Mouse (Mus musculus): ENCODE results near the gene Spem1.

DNA sequence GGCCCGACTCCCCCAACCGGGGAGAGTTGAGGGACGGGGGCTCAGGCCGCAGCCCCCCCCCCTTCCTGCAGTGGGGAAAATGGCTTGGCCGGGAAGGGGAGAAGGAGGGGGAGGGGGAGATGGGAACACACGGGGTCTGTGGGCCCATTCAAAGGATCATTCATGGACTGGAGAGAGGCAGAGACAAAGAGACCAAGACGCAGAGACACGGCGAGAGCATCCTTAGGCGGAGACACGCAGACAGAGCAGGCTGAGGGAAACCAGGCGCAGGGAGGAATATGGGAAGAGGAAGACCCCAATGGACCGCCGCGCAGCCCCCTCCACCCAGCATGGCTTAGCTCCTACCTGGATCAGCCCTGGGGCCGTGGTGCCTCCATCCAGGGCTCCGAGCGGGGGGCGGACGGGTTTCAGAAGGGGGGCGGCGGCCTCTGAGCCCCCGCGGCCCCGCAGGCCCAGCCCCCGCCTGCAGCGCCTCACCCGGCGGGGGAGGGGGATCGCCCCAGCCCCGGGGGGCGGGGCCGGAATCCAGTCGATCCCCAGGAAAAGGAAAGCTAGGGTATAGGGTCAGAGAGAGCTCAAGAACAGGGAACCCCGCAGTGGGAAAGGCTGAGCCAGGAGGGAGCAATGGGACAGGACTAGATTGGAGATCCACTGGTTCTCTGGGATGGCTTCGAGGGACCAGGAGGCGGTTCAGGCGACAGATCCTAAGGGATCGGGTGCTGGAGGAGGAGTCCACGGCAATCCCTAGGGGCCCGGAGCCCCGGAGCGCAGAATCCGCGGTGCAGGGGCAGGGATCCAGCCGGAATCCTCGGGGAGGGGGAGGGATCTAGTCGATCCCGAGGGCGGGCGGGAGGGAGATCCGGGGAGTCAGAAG lies 15.0 kb upstream of the Spem1 start:
- no peak for TF ChIP-seq TAL1 (IDR thresholded peaks at IDR 0.05; ENCODE audit: low read length)
- TF ChIP-seq GATA1 (IDR thresholded peaks at IDR 0.05; ENCODE audit: low read length): no peak

Data from erythroblast, embryonic 14.5 days (primary cell).